Mouse (Mus musculus) frontal cortex, adult 2 months (tissue): ENCODE measurements around the gene Maml2. TPM values are rescaled to one million over a fixed set of nuclear protein-coding genes. Genes with fewer than 3 reads are reported as not detected.

Experiments used
- DNase-seq, 2 experiments: peaks; one replicate each; pipeline ENCODE4 v3.0.0; 2022; ENCODE audit warnings: low spot score in 1 of 2; ENCODE audit errors: extremely low spot score in 1 of 2
- polyA plus RNA-seq: library from polyadenylated mRNA; depleted of rRNA; stranded (reverse); fragments of >200 nt; gene quantifications from 2 replicates; pipeline ENCODE4 v1.2.3, GENCODE M21; 2012

Maml2 gene
- polyA plus RNA-seq, 1 experiment, result 8.5 TPM

DNA sequence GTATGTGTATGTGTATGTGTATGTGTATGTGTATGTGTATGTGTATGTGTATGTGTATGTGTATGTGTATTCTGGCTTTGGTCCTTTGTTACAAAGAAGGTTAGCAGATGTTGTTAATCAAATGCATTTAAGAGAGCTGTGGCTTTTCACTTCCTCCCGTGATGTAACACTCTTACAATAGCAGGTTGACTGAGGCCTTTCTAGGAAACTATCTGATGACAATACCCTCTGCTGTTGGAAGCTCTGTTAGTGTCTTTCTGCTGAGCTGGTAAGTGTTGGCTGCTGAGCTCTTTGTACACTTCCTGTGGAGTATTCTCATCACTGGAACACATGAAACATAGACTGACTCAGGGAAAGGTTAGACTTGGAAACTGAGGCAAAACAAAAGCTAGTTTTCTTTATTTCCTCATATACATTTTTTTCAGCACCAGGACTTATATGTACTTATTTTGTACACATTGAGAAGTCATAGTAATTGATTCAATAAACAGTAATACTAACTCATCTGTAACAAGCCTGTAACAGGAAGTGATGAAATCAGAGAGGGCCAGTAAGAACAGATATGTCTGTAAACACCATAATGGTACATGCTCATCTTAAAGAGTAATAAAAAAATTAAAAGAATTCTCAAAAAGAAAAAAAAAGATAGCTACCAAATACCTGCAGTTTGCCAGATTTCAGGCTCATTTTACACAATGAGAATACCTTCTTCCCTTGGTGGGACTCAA lies 145.9 kb downstream of the Maml2 start:
- no peak for DNase-seq

DNA sequence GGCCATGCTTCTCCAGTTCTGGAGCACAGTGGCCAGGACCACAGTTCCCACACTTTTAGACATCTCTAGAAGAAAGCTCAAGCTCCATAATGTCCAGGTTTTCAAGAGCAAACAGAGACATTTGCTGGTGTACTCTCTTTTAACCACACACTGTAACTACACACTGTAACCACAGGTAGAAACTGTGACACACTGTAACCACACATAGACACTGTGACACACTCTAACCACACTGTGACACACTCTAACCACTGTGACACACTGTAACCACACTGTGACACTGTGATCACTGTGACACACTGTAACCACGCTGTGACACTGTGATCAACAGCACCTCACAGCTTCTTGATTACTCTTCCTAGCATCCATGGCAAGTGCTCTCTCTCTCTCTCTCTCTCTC lies 148.5 kb downstream of the Maml2 start:
- DNase-seq, result no peak

DNA sequence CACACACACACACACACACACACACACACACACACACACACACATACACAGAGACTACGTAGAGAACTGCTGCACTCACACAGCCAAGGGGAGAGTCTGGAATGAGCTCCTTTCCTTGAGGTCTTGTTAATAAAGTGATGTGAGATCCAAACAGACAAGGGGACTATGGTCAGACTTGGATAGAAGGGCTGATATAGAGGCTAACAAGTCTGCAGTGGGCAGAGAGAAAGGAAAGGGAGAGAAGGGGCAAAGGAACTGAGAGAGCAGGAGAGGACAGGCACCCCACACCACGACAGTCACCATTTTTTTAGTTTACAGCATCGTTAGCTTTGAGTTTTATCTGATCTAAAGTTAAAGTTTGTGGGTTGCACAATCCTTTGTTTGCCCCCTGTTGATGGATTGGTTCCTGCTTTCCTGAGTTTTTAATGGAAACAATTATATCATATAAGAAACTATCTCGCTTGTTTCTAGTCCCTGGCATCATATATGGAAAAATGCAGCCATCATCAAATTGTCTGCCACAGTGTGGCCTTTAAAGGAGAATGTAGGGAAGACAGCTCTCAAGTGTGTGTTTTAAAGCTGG lies 149.0 kb downstream of the Maml2 start, which contains the start of gene Gm17571:
Gm17571 (minus strand) TSS at position 51 of the 583 bp plus-strand sequence.
- no peak for DNase-seq

DNA sequence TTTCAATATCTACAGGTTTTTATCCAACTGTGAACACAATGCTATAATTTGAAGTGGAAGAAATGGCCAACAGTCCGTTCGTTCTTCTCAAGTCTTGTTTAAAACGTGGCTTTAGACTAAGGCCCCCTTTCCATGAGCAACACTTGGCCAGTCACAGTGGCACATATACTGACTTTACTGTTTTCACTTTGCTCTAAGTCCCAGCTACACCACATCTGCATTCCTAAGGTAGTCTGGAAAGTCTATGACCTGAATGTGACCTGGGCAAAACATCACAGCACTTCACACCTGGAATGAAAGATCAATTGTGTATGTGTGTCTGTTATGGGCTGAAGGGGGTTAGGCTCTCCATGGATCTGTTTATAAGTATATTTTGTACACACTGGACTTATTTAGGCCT lies 151.0 kb downstream of the Maml2 start:
- DNase-seq, result no peak

DNA sequence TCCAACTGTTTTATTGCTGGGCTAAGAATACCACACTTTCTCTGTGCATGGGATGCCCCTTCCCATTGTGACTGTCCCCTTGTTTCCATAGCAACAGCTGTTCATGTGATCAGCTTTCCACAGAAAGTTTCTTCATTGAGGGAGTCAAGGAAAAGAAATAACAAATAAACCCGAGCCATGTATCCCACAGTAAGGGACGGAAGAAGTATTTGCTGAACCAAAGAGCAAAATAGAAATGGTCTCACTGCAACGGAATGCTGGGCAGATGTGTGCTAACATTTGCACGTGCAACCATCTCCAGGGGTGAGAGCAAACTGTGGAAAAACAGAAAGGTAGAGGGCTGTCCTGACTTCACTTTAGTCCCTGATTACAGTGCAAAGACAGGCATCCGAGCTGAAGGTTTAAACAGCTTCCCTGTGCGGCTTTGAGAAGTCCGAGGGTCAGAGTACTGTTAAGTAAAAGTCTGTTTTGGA lies 156.9 kb downstream of the Maml2 start:
- DNase-seq, result no peak

DNA sequence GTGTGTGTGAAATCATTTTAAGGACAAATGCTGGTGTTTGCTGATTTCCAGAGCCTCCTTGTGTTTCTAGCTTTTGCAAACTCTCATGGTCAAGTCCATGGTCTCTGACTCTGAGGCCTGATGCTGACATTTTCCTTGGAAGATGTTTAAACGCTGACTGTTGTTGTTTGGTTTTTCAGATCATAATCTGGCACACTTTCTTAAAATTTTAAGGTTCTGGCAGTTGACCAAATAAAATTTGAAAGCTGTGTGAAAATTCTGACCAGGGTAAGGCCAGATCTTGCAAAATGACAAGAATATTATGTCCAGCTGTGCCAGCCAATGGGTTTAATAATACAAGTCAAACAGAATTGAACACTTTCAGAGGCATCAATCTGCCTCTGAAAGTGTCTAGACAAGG lies 157.5 kb downstream of the Maml2 start:
- no peak for DNase-seq

DNA sequence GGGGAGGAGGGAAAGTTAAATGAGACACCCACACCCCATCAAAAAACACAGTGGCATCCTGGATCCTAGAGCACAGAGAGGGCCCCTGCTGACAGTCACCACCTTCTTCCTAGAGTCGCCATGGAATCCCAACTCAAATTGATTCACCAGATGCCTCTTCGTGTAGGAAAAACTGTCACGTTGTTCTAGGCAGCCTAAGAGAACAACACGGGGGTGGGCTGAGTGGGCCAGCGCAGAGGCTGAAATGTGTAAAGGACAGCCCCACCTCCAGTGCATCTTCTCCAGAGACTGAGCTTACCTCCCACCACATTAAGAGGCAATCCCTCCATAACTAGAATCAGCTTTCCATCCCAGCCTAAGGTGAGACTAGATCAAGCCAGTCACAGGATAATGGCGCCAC lies 160.0 kb downstream of the Maml2 start:
- DNase-seq, result peak in 1 of 2 experiments; percentile 33

DNA sequence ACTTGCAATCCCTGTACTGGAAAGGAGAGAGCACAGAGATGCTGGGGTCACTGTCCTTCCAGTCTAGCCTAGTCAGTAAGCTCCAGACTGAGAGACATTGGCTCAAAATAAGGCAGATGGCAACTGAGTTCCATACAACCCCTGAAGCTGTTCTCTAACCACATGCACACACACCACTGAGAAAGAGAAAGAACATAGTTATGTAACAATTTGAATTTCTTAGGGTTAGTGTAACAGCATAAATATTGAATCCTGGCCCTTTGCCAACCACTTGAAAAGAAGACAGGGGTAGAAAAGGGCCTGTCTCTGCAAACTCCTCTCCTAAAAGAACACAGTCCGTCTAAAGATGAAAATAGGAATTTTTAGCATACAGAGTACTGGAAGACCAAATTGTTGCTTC lies 161.6 kb downstream of the Maml2 start:
- DNase-seq, result no peak

DNA sequence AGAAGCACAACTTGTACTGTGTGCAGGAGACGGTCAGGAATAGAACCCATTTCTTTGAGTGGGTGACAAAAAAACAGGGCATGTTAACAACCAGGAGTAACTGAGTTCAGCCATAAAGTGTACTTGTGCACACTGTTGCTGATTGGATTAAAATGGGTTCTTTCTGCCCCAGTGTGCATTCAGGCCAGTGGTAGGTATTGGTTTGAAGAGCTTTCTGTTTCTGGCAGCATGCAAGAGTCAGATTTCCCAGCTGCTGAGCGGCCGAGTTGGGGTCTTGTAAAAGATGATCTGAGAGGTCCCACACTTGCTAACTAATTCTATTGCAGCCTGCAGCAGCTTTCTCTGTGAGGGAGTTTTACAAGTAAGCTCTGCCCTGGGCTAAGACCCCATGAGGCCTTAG lies 162.3 kb downstream of the Maml2 start:
- no peak for DNase-seq

DNA sequence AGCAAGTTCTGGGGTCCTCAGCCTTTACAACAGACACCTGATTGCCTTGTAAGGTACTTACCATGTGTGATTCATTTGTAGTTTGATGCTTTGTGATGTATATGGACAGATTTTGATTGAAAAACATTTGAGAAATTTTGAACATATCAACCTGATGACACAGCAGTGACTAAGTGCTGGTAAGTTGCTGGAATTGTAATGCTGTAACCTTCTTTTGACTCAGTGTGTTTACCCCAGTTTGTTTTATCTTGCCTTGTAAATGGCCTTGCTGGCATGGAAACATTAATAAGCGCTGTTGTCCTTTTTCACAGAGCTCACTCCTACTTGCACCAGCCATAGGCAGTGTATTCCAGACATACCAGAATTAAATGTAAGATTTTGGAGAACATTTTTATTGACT lies 163.2 kb downstream of the Maml2 start:
- DNase-seq, result no peak

DNA sequence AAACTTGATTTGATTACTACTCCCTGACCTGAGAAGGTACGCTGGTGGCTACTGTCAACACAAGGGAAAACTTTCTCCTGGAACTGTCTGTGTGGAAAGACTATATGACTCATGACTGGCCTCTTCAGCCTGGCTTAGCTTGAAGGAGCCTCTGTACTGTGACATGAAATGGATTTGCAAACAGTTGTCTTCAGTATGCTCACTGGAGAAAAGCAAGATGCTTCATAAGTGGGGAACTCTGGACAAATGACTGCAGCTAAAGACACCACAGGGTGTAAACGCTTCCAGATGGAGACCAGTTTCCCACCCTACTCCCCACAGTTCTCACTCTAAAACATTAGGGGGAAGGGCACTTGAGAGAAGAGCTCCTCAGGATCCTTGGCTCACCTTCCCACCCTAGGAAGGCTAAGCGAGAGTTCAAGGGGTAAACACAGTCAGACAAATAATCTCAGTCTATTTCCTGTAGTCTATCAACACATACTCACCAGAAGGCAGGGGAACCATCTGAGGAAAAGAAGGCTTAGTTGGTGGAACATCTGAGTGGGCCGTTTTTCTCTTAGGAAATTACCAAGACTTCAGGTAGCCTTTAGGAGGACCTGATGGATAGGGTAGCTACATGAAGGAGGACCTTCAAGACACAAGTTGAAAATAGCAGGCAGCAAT lies 167.7 kb downstream of the Maml2 start:
- no peak for DNase-seq

DNA sequence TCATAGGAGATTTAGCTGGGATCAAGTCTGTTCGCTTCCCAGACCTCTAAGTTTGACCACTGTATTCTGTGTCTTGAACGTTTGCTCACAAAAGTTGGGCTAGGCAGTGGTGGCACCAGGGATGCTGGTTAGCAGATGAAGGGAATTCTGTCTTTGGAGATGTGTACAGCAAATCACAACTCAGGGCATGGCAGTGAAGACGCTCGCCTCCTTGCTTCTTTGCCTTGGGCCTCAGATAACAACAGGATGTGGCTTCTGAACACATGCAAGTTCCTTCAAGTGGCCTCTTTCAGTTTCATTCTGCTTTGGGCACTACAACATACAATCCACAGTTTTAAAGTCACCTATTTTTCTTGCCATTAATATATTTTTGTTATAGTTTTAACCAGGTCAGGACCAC lies 168.6 kb downstream of the Maml2 start:
- no peak for DNase-seq

DNA sequence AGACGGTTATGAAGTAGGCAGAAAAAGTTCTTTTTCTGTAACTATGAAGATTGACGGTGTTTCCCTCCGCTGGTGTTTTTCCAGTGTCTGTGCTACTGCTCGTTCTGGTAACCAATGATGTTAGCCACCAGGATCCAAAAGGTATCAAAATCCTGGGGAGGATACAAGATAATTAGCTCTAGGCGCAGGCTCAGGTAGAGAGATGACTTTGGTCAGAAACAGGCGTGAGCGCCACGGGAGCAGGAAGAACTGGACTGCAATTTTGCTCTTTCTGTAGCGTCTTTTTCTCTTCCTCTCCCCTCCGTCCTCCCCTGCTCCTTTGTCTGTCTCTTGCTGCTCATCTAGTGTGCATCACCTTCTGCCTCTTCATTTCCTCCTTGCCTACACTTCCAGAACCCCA lies 169.1 kb downstream of the Maml2 start:
- no peak for DNase-seq

DNA sequence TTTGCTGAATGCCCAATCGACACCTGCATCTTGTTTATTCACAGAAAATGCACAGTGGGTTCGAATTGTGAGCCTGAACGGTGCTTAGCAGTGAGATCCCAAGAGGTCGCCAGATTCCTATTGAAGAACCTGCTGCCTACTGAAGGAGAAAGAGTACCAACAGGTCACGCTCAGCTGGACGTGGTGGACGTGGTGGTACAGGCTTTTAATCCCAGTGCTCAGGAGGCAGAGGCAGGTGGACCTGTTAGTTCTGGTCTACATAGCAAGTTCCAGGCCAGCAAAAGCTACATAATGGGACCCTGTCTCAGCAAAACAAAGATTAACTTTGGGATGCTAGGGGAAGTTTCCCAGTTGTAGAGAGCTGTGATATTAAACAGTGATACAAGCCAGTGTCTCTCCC lies 170.0 kb downstream of the Maml2 start:
- no peak for DNase-seq

DNA sequence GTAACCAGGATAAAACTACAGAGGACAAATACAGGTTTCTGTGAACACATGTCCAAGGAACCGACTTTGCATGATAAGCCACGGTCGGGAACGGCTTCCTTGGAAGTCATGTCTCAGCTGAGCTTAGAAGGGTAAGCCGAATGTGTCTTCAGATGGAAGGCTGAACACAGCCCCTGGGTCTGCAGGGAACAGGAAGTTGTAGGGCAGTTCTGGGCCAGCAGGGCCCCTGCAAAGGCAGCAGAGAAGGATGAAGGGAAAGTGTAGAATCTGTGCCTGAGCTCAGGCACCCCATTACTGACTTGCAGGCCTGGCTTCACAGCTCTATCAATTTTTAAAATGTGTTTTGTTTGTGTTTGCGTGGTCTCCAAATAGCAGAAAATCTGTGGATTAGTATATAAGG lies 171.0 kb downstream of the Maml2 start:
- DNase-seq, result no peak

DNA sequence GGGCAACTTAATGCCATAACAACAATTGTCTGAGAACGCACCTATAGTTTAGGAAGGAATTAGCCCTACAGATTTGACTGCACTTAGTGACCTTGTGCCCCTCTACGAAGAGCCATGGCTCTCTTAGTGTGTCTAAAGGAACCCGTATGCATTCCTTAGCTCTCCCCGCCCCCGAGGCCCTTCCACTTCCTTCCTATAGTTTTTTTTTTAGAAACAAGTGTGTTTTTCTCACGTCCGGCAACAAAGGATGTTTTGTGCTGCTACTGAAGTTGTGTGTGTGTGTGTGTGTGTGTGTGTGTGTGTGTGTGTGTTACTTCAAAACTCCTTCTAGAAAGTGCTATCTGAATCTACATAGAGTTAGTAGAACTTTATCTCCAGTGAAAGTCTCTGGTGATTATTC lies 172.3 kb downstream of the Maml2 start:
- no peak for DNase-seq

DNA sequence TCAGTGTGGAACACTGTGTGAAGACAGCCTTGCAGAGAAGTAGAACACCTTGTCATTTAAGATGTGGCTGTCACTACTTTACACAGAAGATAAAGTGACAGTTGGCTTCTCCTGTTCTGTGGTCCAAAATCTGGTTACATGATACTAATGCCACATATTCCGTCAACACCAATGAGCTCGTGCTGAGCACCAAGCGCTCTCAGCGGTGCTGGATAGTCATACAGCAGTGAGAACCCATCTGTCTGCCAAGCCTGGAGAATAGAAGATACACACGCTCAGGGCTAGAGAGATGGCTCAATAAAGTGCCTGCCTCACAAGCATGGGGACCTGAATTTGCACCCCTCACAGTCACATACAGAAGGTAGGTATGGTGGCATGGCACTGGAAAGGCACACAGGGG lies 177.2 kb downstream of the Maml2 start:
- DNase-seq, result no peak

DNA sequence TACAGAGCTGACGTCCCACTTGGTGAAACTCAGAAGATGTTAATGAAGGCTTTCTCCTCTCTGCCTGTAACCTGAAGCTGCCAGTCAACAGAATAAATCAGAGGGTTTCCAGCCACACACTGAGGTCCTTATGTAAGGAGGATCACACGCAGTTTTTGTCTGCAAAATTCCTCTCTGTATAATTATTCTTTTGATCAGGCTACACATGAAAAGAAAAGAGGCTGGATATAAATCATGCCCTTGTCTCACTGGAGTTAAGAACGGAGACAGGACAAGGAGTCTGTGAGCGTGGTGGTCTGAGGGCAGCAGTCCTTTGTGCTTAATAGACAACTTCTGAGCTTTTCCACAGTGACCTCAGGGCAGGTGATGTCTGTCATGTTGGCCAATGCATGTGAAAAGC lies 181.5 kb downstream of the Maml2 start:
- DNase-seq, result no peak

DNA sequence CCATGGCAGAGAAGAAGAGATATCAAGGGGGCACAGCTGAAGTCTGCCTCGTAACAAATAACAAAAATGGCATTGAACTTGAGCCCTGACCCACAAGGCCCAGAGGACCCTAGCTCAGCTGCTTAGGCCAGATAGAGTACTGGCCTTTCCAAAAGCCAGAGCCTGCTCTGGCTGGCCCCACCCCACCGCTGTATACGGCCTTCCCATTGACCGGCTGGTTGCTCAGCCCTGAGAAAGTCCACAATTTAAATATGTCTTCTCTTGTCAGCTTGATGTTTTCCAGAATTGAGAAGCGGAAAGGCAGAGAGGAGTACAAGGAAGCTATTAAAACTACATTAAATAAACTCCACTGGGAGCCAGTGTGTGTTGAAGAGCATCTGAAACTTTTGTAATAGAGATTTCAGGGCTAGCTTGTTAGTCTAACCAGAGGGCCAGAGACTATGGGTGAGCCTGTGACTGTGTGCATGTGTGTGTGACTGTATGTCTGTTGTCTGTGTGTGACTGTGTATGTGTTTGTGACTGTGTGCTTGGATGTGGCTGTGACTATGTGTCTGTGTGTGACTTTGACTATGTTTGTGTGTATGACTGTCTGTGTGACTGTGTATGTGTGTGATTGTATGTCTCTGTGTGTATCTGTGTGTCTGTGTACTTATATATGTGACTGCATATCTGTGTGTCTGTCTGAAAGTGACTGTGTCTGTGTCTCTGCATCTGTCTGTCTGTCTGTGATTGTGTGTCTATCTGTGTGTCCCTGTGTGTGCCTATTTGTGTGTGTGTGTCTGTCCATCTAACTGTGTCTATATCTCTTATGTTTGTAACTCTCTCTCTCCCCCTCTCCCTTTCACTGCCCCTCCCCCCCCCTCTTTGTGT lies 185.7 kb downstream of the Maml2 start:
- DNase-seq, result no peak

DNA sequence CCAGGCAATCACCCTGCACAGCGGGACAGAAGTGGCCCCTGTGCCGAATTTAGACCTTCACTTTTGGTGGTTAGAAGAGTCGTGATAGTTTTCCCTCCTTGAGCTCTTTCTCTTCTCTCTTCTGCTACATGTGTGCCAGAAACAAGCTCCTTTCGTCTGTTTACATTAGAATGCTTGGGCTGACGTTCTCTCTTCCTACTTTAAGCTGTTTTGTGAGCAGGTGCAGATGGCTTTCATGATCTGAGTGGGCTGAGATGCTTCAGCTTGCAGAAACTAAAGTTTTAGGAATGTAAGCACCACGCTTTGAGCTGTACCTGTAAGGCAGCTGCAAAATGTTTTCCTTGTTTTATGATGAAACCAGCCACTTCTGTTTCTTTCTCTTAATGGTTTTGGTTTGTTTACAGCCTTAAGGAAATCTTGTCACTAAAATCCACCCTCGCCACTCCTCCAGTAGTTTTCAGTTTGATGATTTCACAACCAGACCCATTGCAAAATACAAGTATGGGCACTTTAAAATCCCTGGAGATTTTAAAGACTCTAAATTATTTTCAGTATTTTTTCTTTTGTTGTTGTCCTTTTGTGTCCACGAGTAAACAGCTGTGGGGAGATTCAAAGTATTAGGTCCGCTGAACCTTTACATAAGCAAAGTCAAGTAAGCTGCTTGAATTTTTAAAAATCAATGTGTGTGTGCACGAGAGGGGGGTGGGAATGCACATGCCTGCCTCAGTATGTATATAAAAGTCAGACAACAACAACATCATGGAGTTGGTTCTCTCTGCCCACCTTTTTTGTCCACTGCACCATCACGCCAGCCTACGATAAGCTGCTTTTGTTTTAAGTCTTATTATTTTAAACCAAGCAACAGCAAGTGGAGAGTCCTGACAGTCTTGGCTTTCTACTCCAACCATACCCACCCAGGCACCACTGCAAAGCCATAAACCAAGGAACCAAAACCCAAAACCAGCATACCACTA lies 186.8 kb downstream of the Maml2 start:
- DNase-seq, result peak; percentile 14 to 47
